Mouse (Mus musculus): Measurements from ENCODE around the gene Acoxl.

Acoxl gene

DNA sequence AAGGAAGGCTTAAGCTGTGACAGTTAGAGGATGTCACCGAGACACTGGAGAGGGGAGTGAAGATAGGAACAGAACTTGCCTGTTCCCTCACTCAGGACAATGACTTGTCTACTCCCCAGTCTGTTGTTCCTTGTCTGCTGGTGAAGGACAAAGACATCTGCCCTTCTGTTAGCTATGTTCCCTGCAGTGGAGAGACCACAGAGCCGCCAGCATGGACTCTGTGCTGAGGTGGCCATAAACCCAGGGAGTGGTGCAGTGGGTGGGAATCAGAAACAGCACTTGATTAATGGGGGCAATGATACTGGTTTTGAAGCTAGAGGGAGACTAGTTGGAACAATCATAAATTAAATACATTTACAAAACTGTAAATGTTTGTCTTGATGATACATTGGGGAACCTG is 191.3 kb downstream of the Acoxl start:
- no peak for DNase-seq (ENCODE audit: low read depth, low spot score)

DNA sequence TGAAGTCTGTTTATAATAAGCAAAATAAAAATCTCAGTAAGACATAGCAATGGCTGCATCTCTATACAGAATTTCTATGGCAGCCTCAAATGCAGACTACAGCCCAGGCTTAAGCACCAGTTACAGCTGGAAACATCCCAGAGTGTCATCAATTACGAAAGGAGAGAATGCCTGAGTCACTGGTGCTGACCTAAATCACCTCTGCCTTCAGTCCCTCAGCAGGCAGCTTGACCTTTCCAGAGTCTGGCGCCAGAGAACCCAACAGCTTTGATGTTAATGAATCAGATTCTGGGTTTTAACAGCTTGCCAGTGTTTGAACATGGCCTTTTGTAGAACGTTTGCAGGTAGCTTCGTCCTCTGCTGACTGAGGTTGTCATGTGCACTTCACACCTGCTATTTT is 193.4 kb downstream of the Acoxl start:
- no peak for DNase-seq (ENCODE audit: low read depth, low spot score)

DNA sequence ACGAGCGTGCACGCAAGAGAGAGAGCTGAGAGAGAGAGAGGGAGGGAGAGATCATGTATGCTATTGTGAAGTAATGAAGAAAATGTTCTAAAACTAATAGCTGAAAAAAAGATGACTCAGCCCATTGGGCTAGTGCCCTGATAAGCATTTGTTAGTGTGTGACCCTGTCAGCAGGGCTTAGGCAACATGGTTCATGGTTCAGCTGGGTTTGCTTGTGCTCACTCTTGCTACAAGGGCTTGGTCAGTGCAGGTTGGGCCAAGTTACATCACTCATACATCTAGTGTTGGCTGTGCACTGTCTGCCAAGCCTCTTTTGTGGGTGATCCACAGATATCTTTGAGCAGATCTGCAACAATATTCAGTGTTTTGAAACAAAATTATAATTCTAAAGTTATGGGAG is 194.8 kb downstream of the Acoxl start:
- DNase-seq (ENCODE audit: low read depth, low spot score), result no peak

DNA sequence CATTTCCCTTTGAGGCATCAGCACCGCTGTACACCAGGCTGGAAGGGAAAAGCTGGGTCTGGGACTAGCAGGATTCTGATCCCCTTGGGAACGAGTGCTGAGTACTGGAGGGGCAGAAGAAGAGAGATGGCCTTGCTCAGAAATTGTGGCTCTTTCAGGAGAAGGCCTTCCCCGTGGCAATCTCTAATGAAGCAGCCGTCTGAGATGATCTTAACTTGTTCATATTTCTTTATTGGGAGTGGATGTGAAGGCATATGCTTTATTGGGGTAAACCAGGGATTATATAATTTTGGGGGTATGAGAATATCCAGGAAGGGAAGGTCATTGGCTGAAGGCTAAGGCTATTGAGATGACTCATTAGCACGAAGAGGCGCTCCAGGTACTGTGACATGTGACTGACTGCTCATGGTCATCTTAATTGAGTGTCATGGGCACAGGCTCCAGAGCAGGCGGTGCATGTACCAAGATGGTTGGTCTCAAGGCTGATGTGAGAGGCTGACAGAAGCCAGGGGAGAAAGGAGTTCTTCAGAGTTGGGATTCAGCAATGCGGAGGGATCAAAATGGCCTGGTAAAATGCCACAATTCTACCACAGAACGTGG is 195.5 kb downstream of the Acoxl start:
- no peak for DNase-seq (ENCODE audit: low read depth, low spot score)

DNA sequence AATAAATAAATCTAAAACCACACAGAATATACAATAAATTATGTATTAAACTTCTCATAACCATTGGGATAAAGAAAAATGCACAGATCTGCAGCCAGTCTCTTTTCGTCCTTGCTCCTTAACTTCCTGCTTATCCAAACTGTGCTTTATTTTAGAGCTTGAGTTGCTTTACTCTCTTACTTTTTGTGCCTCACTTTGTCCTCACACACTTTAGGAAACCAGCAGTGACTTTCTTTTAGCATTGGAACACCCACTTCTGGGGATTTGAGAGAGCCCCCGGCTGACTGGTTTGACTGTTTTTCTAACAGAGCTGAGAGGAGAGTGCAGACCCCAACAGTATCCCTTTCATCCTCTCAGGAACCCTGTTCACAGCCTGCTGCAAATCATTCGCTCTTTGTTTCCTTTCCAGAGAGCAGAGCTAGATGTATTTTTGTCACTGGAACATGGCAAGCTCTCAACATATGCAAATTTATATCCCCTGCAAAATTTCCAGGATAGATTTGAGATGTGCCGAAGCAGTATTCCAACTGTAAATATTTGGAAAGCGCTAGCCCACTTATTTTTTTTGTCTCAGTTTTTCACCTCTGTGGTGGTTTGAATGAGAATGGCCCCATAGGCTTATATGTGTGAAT is 199.7 kb downstream of the Acoxl start:
- DNase-seq (ENCODE audit: low read depth, low spot score), result no peak

DNA sequence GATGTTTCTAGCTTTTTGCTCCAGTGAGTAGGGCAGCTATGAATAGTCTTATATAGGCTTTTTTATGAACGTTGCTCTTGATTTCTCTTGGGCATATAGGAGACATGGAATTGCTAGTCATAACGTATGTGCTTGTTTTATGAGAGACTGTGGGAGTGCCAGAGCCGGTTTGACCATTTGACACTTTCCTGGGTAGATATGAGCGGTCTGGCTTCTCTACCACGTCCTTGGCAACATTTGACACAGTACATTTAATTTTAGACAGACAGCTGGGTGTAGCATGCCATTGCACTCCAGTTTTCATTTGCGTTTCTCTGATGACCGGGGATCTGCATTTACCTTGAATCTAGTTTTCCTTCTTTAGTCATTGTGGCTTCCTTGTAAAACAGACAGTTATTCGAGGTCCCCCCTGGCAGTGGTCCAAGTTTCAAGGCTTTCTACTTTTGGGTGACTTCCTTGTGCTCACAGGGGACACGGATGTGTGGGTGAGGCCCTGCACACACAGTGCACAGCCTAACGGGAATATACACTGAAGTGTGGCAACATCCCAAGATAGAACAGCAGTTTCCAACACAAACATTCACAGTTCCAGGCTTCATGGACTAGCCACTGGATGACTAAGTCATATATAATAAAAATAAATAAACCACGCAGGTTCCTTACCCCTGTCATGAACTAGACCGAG is 202.5 kb downstream of the Acoxl start:
- no peak for DNase-seq (ENCODE audit: low read depth, low spot score)

DNA sequence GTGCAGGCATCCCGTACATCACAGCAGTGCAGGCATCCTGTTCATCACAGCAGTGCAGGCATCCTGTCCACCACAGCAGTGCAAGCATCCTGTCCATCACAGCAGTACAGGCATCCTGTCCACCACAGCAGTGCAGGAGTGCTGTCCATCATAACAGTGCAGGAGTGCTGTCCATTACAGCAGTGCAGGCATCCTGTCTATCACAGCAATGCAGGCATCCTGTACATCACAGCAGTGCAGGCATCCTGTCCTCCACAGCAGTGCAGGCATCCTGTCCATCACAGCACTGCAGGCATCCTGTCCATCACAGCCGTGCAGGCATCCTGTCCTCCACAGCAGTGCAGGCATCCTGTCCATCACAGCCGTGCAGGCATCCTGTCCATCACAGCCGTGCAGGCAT is 207.8 kb downstream of the Acoxl start:
- DNase-seq (ENCODE audit: low read depth, low spot score), result no peak

DNA sequence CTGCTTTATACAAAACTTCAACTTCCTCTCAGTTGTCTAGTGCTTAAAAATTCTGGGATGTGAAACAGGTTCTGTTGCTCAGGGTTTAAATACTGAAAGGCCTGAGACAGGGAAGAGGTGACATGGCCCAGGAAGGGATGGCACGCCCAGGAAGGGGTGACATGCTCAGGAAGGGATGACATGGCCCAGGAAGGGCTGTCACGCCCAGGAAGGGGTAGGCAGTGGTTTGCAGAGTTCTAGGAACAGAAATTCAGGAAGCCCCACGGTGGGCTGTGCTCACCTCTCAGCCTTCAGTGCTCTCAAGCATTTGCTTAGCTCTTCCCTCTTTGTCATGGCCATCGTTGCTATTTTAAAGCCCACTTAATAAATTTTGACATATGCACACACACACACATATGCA is 216.2 kb downstream of the Acoxl start:
- DNase-seq (ENCODE audit: low read depth, low spot score), result no peak

DNA sequence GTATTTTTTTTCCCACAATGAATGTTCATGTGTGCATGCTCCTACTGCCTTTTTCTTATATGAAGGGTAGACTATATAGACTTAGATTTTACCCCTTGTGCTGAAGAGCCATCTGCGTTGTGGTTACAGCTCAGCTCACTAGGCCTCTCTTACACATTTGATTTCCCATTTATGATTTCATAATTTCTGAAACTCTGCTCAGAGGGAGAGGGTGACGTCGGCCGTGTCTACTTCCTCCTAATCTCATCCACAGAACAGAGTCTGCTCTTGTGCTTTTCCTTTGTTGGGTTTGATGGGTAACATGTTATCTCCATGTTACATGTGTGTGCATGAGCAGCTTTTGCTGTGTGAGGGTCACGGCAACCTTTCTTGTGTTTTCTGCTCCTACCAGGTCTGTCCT is 219.2 kb downstream of the Acoxl start:
- no peak for DNase-seq (ENCODE audit: low read depth, low spot score)

DNA sequence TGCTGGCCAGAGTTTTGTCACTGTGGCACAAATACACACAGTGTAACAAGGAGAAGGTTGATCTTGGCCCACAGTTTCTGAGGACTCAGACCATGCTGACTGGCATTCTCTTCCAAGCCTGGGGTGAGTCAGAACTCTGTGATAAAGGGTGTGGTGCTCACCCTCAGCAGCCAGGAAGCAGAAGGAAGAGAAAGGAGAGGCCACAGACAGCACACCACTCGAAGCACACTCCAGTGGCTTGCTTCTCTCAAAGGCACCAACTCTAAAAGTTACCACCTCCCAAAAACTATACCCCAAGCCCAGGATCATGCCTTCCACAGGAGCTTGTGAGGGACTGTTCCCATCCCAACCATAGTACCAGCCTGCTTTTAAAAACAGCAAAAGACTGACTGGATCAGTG is 220.0 kb downstream of the Acoxl start:
- DNase-seq (ENCODE audit: low read depth, low spot score), result no peak

DNA sequence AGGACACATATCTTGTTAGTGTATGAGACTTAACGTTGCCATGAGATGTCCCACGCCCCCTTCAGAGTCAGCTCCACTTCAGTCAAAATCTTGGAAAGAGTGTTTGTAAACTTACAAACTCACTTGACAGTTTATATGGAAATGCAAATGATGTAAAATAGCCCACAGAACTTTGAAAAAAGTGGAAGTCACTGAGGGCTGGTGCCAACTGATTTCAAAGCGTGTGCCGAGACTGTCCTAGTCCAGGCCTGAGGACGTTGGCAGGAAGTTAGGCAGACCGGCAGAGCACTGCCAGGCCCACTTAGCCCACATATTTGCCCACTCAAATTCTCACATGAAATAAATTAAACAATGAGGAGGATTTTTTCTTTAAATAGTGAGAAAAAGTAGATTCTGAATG is 221.5 kb downstream of the Acoxl start:
- no peak for DNase-seq (ENCODE audit: low read depth, low spot score)

DNA sequence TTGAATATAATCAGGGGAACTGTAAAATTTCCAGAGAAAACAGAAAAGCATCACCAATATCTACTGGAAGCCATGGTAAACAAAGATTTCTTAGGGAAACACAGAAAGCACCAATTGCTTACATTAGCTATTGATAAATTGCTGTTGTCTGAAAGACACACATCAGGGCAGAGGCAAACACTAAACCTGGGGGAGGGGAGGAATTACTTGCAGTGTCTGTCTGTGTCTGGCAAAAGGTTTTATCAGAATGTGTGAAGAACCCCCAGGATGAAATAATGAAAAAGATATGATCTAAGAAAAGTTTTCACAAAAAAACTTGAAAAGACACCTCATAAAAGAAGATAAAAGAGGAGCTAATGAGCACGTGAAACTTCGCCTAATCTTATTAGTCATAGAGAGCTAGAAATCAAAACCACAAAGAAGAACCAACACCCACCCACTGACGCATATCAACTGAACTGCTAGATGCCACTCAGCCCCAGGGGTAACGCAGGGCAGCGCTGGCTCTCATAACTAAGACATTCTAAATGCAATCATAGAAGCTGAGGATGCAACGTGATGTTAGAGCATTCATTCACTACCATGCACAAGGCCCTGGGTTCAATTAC is 222.1 kb downstream of the Acoxl start:
- no peak for DNase-seq (ENCODE audit: low read depth, low spot score)

DNA sequence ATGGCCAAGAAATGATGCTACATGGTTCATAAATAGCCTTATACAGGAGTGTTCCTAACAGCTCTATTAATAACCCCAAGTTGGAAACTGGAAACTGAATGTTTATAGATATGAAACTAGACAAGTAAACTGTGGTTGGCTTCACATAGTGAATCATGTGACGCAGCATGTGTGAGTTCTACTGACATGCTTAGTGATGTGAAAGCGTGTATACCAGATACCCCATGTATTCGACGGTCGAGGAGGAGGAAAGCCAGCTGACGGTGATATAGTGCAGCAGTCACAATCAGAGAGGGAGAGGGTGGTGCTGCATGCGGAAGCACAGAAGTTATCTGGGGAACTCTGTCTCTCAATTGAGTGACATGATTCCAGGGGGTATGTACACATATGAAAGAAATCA is 222.8 kb downstream of the Acoxl start:
- no peak for DNase-seq (ENCODE audit: low read depth, low spot score)

DNA sequence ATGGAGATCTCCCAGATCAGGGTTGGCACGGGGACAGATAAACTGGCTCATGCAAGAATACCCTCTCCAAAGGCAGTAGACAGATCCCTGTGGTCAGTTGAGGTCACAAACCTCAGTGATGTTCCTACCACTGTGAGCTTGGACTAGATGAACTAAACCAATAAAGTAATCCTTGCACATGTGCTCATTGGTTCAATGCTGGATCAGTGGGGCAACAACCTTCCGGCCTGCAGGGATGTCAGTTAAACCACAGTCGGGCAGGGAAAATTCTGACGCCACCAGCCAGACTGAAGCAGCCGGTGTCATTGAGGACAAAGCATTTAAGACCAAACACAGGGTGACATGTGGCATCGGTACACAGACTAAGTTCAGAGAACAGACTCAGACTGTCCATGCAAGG is 224.1 kb downstream of the Acoxl start:
- DNase-seq (ENCODE audit: low read depth, low spot score), result no peak

DNA sequence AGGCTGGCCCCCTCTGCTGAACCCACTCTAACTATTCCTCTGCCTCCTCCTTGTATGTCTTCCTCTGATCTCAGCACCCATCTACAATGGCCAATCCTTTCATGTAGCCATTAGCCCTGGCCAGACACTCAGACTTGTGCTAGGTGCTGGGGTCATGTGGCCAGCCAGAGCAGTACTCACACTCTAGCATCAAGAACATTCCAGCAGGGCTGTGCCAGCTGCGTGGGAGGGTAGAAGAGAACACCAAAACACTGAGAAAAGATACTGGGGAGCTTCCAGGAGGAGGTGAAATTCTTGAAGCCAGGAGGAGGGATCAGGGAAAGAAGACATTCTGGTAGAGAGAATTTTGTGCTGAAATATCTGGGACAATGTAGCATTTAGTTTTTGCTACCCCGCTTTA is 226.3 kb downstream of the Acoxl start:
- no peak for DNase-seq (ENCODE audit: low read depth, low spot score)

DNA sequence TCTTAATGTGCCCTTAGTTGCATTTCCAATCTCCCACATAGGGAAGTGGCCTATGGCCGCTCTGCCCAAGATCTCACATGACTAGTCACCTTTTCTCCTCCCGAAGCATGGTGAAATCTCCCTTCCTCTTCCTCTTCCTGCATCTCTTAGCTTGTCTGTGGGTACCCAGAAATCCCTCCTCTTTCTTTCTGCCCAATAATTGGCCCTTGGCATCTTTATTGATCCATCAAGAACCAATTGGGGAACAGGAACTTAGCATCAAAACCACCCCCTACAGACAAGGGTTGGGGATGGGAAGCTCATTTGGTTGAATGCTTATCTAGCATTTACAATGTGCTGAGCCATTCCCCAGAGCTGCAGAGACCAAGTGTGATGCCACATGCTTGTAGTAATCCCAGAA is 226.9 kb downstream of the Acoxl start:
- no peak for DNase-seq (ENCODE audit: low read depth, low spot score)

DNA sequence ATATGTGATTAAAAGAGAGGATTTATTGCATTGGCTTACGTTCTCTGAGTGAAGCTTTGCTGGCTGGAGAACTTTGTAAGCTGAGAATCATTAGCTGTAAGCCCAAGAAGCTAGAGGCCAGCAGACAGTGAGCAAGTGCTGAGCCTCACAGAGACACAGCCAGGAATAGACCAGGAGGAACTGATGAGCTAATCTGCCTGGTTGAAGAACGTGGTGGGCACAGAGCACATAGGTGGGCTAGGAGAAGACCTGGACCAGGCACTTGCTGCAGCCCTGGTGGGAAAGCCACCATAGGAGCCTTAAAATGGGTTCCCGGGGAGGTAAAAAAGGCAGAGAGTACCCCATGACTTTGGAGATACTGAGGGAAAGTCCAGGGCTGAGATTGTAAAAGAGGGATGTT is 228.5 kb downstream of the Acoxl start:
- no peak for DNase-seq (ENCODE audit: low read depth, low spot score)

DNA sequence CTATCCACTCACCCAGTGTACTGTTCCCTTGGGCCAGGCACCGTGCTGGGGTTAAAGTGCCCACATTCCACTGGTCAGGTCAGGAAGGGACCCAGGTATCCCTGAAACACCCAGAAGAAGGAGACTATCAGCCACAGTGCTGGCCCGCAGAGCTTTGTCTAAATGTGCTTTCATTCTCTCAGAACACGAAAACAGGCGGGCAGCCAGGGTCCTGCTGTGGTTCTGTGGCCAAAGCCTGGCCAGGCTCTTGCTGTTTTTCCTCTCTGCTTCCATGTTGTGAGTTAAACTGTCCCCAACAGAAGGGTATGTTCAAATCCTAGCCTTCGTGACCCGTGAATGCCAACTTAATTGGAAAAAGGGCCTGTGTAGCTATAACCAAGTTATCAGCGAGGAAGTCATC is 228.9 kb downstream of the Acoxl start:
- DNase-seq (ENCODE audit: low read depth, low spot score), result no peak

DNA sequence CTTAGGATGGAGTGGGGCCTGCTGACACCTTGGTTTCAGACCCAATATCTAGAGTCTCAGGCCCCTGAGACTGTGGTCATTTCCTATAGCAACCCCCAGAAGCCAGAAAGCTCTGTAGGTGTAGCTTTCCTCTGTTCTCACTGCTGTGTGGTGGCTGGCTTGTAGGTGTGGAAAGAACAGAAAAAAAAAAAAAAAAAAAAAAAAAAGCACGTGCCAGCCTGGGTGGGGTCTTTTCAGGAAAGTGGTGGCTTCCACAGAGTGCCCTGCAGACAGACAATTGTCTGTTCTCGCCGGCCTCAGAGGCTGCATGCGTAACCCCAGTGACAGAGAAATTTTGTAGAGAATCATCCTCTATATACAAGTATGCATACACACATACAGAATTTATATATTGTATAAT is 229.5 kb downstream of the Acoxl start:
- DNase-seq (ENCODE audit: low read depth, low spot score), result no peak

DNA sequence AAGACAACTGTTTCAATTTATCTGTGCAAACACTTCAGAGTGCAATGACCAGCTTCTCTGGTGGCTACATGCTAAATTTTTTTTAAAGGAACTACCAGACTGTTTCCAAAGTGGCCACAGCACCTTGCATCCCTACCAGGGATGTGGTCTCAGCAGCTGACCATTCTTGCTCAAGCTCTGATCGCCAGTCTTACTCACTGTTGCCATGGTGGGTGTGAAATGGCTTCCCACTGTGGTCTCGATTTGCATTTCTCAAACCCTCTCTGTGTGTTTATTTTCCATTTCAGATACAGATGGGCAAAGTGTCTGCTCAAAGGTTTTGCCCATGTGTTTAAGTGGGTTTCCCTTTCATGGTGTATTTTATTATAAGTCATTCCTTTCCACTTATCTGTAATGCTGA is 230.3 kb downstream of the Acoxl start:
- DNase-seq (ENCODE audit: low read depth, low spot score), result no peak

DNA sequence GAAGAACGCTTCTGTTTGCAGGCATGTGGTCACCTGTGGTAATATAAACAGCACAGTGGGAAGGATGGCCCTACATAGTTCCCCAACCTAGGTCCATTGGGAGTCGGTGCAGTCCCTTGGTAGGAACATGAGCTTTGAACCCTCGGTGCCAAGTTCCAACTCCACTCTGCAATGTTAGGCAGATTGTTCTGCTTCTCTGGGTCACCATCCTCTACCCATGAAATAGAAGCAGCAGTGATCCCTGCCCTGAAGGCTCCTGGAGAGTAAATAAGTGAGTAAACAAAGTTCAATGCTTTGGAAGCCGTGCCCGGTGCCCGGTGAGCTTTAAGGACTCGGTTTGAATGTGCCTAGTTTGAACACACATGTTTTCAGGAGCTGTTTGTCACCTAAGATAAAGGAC is 233.1 kb downstream of the Acoxl start:
- DNase-seq (ENCODE audit: low read depth, low spot score), result no peak

DNA sequence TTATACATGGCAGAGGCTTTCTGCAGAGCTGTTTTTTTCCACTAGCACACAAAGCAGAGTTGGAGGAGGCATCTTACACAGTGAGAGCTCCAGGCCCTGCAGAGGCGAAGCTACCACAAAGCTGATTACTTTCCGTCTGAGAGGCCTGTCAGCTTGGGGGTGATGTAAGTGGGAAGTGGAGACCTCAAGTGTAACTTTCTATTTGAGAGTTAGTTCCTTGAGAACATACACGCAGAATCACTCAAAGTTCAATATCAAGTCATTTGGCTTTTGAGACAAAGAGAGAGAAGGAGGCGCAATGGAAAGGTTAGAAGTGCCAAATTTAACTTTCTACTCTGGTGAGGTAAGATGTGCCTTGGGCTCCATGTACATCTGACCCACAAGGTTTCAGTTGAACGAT is 234.3 kb downstream of the Acoxl start:
- no peak for DNase-seq (ENCODE audit: low read depth, low spot score)

DNA sequence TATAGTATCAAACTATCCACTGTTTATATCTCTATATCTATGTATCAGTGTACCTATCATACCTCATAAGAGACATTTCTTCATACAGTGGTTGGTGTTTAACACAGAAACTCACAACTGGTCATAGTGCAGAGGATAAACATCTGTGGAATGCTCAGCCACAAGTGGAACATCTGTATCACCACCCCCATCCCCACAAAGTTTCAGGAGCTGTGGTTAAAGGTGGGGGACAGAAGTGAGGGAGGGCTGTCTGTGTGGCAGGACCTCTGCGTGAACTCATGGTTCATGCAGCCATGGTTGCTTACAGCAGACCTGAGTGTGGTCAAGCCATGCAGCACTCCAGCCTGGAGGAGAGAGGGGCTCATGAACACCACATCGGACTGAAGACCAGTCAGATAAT is 234.9 kb downstream of the Acoxl start:
- no peak for DNase-seq (ENCODE audit: low read depth, low spot score)
